Mouse (Mus musculus) ovary, postnatal 14 days (tissue): ENCODE data around the gene Nfkbid.

Experiments
- DNase-seq: peaks from one replicate; pipeline ENCODE4 v3.0.0; 2022; ENCODE audit warnings: low spot score

Gene Nfkbid

GRCm38 (mm10) chr7:30421175-30421889, at the start of gene Nfkbid:
Nfkbid (plus strand) TSS chr7:30421732.
- DNase-seq: peak; percentile 38

- DNase-seq: peak; percentile 84
Measured at GRCm38 (mm10) chr7:30373501-30373962, 48.0 kb upstream of the Nfkbid start.

- no peak for DNase-seq
Measured at GRCm38 (mm10) chr7:30380061-30380460, 41.5 kb upstream of the Nfkbid start.

- DNase-seq: no peak
Measured at GRCm38 (mm10) chr7:30384106-30384505, 37.4 kb upstream of the Nfkbid start.

DNA sequence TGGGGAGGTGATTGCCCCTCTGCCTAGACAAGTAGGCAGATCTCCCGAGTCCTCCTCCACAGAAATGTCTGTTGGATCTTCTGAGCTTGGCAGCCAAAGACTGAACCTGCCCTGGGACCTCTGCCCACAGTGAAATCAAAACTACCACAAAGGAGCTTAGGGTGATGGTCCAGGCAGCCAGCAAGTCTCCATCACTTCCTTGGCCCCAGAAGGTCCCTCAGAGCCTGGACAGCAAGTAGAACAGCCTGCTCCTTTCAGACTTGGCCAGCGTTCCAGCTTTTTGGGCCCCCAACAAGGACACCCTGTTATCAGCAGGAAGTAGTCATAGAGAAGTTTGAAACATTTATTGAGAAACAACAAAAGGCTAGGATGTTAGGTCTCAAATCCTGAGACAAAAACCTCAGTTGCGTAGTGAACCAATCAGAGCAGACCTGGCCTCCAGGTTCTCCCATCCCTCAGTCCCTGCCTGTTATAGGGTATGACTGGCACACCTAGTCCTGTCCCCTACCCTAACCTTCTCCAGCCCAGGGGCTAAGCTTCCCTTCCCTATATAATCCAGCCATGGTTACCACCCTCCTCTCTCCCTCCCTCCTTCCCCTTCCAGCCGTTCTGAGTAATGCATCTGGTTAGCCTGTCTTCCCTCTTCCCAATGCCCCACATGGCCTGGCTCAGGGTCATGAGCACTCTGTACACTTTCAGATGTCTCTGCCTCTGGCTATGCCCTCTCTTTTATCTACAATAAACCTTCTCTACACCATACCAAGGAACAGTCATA, 28.6 kb upstream of the Nfkbid start:
- no peak for DNase-seq

DNA sequence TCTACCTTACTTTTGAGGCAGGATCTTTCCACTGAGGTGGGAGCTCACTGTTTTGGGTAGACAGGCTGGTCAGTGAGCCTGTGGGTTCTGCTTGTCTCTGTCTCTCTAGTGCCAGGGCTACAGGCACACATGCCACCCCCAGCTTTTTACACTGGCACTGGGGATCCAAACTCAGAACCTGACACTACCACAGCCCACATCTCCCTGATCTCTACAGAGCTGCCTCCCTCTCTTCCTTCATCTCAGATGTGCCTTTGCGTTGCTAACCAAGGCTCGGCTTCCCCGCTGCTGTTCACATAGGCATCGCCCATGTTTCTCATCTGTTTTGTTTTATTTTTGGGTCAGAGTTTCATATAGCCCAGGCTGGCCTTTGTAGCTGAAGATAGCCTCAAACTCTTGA, 27.9 kb upstream of the Nfkbid start:
- no peak for DNase-seq

DNA sequence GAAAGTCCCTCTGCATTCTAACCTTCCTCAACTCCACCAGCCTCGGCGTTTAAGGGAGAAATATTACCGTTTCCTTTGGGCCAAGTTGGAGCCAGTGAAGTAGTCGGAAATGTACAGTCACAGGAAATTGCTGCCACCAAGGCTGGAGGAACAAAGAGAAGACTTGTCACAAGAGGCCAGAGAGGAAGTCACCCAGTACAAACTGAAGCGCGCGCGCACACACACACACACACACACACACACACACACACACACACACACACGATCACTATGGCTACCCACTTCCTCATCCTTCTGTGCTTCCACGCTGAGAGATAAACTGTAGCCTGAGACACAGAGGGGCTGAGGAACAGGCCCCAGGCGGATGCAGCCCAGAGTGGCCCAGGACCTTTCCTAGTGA, 27.2 kb upstream of the Nfkbid start:
- DNase-seq: no peak

- no peak for DNase-seq
Measured at GRCm38 (mm10) chr7:30394871-30395270, 26.7 kb upstream of the Nfkbid start.

- no peak for DNase-seq
Measured at GRCm38 (mm10) chr7:30399671-30400070, 21.9 kb upstream of the Nfkbid start.

- no peak for DNase-seq
Measured at GRCm38 (mm10) chr7:30402343-30402742, 19.2 kb upstream of the Nfkbid start.

DNA sequence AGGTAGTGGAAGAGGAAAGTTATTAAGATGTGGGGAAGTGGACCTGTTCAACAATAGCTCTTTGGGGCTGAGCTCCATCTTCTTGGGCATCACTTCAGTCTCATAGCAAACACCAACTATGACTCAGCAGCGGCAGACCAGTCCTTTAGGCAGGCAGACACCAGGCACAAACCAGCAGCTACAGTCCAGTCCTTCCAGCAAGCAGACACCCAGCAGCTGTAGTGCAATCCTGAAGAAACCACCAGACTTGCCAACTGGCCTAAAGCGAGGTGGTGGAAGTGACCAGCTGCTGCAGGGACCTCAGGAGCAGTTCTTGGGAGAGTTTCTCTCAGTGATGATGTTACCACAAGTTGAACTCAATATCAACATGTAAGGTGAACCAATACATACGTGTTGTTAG, 12.9 kb upstream of the Nfkbid start:
- no peak for DNase-seq

GRCm38 (mm10) chr7:30409789-30410188, 11.7 kb upstream of the Nfkbid start:
- no peak for DNase-seq

DNA sequence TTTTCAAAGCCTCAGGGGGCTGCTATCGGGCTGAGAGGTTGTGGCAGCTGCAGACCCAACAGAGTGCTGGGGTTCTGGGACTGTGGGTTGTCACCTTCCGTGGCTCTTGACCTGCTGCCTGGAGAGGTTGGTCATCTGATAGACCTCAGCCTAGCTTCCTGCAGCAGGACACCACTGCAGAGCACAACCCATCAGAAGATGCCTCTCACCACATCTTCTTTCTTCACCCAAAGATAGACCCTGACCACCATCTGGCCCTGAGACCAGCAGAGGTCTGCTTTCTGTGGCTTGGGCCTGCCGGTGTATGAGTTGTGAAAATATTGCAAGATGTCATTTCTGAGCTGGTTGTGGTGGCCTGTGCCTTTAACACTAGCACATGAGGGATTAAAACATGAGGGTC, 10.5 kb upstream of the Nfkbid start:
- no peak for DNase-seq

GRCm38 (mm10) chr7:30412735-30413147, 8.8 kb upstream of the Nfkbid start:
- no peak for DNase-seq

- DNase-seq: no peak
Measured at GRCm38 (mm10) chr7:30413596-30413995, 7.9 kb upstream of the Nfkbid start, which contains the start of gene Tyrobp. Tyrobp (plus strand) TSS chr7:30413760.

DNA sequence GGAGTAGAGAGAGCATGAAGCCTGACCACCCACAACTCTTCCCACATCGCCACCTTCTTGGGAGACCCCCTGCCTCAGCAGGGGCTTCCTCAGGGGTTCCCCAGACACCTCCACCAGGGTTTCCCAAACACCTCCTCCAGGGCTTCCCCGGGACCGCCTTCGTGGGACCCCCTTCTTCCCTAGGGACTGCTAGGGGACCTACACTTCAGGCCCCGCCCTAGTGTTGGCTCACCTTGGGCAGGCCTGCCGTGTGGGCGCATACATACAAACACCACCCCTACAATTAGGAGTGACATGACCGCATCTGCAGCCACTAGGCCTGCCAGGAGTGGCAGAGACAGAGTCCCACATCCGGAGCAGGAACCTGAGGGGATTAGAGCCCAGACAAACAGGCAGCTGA, 3.7 kb upstream of the Nfkbid start:
- no peak for DNase-seq

DNA sequence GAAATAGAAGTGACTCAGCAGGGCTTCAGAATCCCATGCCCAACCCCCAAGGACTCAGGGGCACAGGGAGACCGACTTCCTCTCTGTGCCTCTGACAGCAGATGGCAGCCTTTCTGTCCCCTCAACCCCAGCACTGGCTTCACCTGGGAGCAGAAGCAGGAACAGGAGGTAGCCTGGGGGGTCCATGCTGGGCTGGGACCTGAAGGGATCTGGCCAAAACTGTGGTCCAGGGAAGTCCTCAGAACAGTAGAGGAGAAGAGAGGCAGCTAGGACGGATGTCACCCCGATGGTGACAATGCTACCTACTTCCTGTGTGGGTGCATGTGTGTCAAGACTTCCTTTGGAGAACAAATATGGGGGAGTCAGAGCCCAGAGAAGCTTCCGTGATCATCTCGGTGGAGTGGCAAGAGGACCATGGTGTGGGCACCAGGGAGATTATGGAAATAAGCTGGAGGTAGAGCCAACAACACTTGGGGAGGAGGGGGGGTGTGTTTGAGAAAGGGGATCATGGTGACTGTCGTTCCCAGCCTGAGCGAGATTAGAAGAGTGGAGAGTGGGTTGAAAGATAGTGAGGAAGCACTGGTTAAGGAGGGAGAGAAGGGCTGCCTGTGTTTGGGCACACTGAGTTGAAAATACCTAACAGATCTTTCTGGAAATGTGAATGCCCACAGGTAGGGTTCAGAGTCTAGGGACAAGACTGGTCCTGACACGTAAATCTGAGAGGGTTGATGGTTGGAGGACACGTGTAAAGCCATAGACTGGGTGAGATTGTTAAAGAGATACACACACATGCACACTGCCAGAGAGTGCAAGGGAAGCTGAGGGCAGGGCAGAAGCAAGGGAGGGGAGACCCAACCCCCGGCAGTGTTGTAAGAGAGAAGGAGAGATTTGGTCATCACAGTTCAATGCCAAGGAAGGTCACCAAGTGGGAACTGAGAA, 1.7 kb upstream of the Nfkbid start, which contains the start of gene Hcst:
Gene Hcst (minus strand): TSS at position 294 of the 939 bp plus-strand sequence.
- no peak for DNase-seq

- DNase-seq: no peak
Measured at GRCm38 (mm10) chr7:30420673-30421072, 859 bp upstream of the Nfkbid start.

DNA sequence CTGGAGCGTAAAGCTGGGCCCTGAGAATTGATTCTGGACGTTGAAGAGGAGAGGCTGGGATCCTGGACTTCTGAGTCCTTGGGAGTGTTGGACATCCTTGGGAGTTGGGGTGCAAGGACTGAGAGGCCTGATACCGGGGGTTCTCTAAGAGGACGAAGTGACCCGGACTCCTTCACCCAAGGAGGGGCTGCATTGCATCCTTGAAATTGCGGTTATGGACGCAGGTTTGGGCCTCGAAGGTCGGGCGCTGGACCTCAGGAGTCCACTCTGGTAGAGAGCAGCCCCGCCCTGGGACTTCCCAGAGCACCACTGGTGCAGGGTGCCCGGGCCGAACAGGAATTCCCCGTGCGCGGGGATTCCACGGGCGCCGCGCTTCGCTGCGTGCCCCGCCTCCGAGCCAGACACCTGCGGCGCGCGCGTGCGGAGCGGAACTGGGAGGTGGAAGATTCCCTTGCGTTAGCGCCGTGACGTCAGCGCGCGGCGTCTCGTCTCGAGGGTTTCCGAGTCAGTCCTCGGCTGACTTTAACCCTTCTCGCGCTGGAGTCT, 431 bp downstream of the Nfkbid start:
- DNase-seq: peak; percentile 62

DNA sequence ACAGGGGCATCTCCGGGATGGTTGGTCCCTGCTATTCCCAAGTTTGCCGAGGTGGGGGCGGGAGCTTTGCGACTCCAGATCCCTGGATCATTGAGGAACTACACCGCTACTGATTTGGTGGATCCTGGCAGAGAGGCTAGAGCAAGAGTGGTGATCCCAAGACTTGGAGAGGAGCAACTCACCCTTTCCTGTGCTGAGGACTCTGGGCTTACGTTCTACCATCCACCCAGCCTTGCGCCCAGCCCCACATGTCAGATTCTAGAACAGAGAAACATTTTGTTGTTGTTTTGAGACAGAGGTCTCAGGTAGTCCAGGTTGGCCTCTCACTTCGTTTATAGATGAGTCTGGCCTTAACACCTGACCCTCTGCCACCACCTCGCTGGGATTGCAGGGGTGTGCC, 1.0 kb downstream of the Nfkbid start:
- no peak for DNase-seq

DNA sequence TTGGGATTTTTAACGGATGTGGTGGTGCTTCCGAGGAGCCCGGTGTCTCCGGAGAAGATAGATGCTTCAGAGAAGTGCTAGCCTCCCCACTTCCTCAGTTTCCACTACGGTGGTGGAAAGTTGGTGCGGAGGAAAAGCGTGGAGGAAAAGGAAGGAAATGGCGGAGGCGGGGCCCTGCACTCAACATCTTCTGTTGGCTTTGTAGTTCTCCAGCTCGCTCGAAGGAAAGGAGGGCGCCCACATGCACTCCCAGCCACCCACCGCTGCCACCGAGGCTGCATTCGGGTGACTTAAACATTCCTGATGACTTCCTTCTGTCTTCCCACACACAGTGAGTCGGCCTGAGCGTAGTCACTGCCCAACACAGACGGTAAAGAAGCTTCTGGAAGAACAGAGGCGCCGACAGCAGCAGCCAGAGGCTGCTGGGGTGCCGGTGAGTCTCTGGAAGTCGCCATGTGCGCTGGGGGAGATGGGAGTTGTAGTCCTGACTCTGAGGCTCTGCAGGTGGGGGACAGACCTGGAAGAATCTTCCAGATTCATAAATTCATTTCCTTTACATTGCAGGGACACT, 1.6 kb downstream of the Nfkbid start:
- no peak for DNase-seq
